Mouse (Mus musculus): ENCODE data around the gene Asb6.

Asb6 gene

GRCm38 (mm10) chr2:30830283-30830795 lies at the start of gene Asb6:
Gene Asb6, minus strand, starts transcription at chr2:30830333.
- no peak for DNase-seq (ENCODE audit: low spot score in 2 of 2)

GRCm38 (mm10) chr2:30879481-30879880 lies 49.3 kb upstream of the Asb6 start:
- no peak for DNase-seq (ENCODE audit: low spot score in 2 of 2)

GRCm38 (mm10) chr2:30875621-30876432 lies 45.7 kb upstream of the Asb6 start:
- DNase-seq (ENCODE audit: low spot score in 2 of 2), result no peak

- DNase-seq (ENCODE audit: low spot score in 2 of 2), result no peak
Measured at GRCm38 (mm10) chr2:30875096-30875495, 45.0 kb upstream of the Asb6 start.

GRCm38 (mm10) chr2:30874445-30874844 lies 44.3 kb upstream of the Asb6 start:
- DNase-seq (ENCODE audit: low spot score in 2 of 2), result no peak

- no peak for DNase-seq (ENCODE audit: low spot score in 2 of 2)
Measured at GRCm38 (mm10) chr2:30872669-30873068, 42.5 kb upstream of the Asb6 start.

GRCm38 (mm10) chr2:30870863-30871262 lies 40.7 kb upstream of the Asb6 start:
- DNase-seq (ENCODE audit: low spot score in 2 of 2), result peak in 1 of 2 experiments; percentile 12

- DNase-seq (ENCODE audit: low spot score in 2 of 2), result no peak
Measured at GRCm38 (mm10) chr2:30865426-30865825, 35.3 kb upstream of the Asb6 start.

GRCm38 (mm10) chr2:30864968-30865381 lies 34.8 kb upstream of the Asb6 start:
- no peak for DNase-seq (ENCODE audit: low spot score in 2 of 2)

GRCm38 (mm10) chr2:30863574-30863973 lies 33.4 kb upstream of the Asb6 start:
- DNase-seq (ENCODE audit: low spot score in 2 of 2), result no peak

- no peak for DNase-seq (ENCODE audit: low spot score in 2 of 2)
Measured at GRCm38 (mm10) chr2:30862081-30862480, 31.9 kb upstream of the Asb6 start.

- no peak for DNase-seq (ENCODE audit: low spot score in 2 of 2)
Measured at GRCm38 (mm10) chr2:30859782-30860181, 29.6 kb upstream of the Asb6 start.

- peak in 1 of 2 experiments; percentile 24 for DNase-seq (ENCODE audit: low spot score in 2 of 2)
Measured at GRCm38 (mm10) chr2:30857076-30857475, 26.9 kb upstream of the Asb6 start.

- DNase-seq (ENCODE audit: low spot score in 2 of 2), result no peak
Measured at GRCm38 (mm10) chr2:30852771-30853313, 22.7 kb upstream of the Asb6 start.

GRCm38 (mm10) chr2:30850581-30850980 lies 20.4 kb upstream of the Asb6 start:
- DNase-seq (ENCODE audit: low spot score in 2 of 2), result no peak

GRCm38 (mm10) chr2:30848184-30848583 lies 18.1 kb upstream of the Asb6 start:
- no peak for DNase-seq (ENCODE audit: low spot score in 2 of 2)

GRCm38 (mm10) chr2:30846723-30847122 lies 16.6 kb upstream of the Asb6 start:
- no peak for DNase-seq (ENCODE audit: low spot score in 2 of 2)

GRCm38 (mm10) chr2:30846236-30846635 lies 16.1 kb upstream of the Asb6 start:
- no peak for DNase-seq (ENCODE audit: low spot score in 2 of 2)

- no peak for DNase-seq (ENCODE audit: low spot score in 2 of 2)
Measured at GRCm38 (mm10) chr2:30845152-30846070, 15.3 kb upstream of the Asb6 start.

- DNase-seq (ENCODE audit: low spot score in 2 of 2), result no peak
Measured at GRCm38 (mm10) chr2:30842615-30843014, 12.5 kb upstream of the Asb6 start.

- no peak for DNase-seq (ENCODE audit: low spot score in 2 of 2)
Measured at GRCm38 (mm10) chr2:30836238-30836990, 6.3 kb upstream of the Asb6 start.

Data from right cerebral cortex, postnatal 36 days (tissue).